Mouse (Mus musculus) 3T3-L1 (cell line): ENCODE data around the gene Col27a1.

Source experiments
- DNase-seq: peaks from one replicate; pipeline ENCODE4 v3.0.0-alpha.2; 2015; ENCODE audit warnings: low read depth, low spot score

Gene Col27a1

GRCm38 (mm10) chr4:63368577-63368976 is 154.8 kb downstream of the Col27a1 start:
- peak; percentile 87 for DNase-seq

GRCm38 (mm10) chr4:63370897-63371296 is 157.1 kb downstream of the Col27a1 start:
- DNase-seq, result no peak

GRCm38 (mm10) chr4:63371890-63372289 is 158.1 kb downstream of the Col27a1 start:
- DNase-seq, result peak; percentile 68

GRCm38 (mm10) chr4:63373404-63373803 is 159.6 kb downstream of the Col27a1 start:
- no peak for DNase-seq

GRCm38 (mm10) chr4:63374331-63374730 is 160.5 kb downstream of the Col27a1 start:
- no peak for DNase-seq

GRCm38 (mm10) chr4:63375367-63375766 is 161.6 kb downstream of the Col27a1 start:
- DNase-seq, result no peak

GRCm38 (mm10) chr4:63377483-63377882 is 163.7 kb downstream of the Col27a1 start:
- DNase-seq, result no peak

- DNase-seq, result no peak
Observed at GRCm38 (mm10) chr4:63382676-63383369, 169.0 kb downstream of the Col27a1 start.

GRCm38 (mm10) chr4:63383474-63383873 is 169.7 kb downstream of the Col27a1 start:
- DNase-seq, result no peak

GRCm38 (mm10) chr4:63384262-63384661 is 170.5 kb downstream of the Col27a1 start:
- DNase-seq, result no peak
